19 mouse cellular contexts compared by ENCODE assay signal in genomic region chr16:19185434-19186256, GRCm38 (mm10).
DNase-seq lines count a peak whose midpoint lies in the region; TF ChIP-seq lines count a peak whose summit lies in the region.
"Had no signal": no experiment of that assay in that cellular context is flagged by ENCODE, and none has a peak within 500 bp of the region (broad histone marks: within the 10 kb centered on the region; RNA-seq: fewer than 3 reads in every experiment).

No protein-coding gene starts in this region.

- H3K27ac ChIP-seq in spleen, adult 2 months (ENCODE audit: insufficient read depth, low read length), result peak overlapping the region; percentile 77
- peak overlapping the region; percentile 95 for H3K27ac ChIP-seq in CH12.LX (ENCODE audit: insufficient read depth, low read depth)
- no peak overlapping the region for H3K27ac ChIP-seq in left cerebral cortex, adult 2 months
- H3K27ac ChIP-seq: embryonic facial prominence, embryonic 10.5 days; embryonic facial prominence, embryonic 12.5 days; forebrain, embryonic 13.5 days; forebrain, embryonic 15.5 days had no signal

- no peak overlapping the region for H3K4me3 ChIP-seq in spleen, adult 2 months (ENCODE audit: extremely low read depth, insufficient read depth, insufficient read length)
- no peak overlapping the region for H3K4me3 ChIP-seq in CH12.LX (replicated peaks in 1 of 3; ENCODE audit: low read depth in 2 of 3, low read length in 2 of 3, poor library complexity in 1 of 3)
- no peak overlapping the region for H3K4me3 ChIP-seq in left cerebral cortex, adult 2 months
- H3K4me3 ChIP-seq: embryonic facial prominence, embryonic 10.5 days; embryonic facial prominence, embryonic 12.5 days; forebrain, embryonic 13.5 days; forebrain, embryonic 15.5 days had no signal

- H3K9ac ChIP-seq in CH12.LX (ENCODE audit: insufficient read depth, low read depth), result peak overlapping the region; percentile 67
- H3K9ac ChIP-seq: embryonic facial prominence, embryonic 12.5 days; forebrain, embryonic 13.5 days; forebrain, embryonic 15.5 days; forebrain, postnatal 0 days had no signal

- no peaks in the 10 kb centered on the region for H3K36me3 ChIP-seq in spleen, adult 2 months (ENCODE audit: control insufficient read depth, insufficient read depth, low read length)
- H3K36me3 ChIP-seq in CH12.LX (replicated peaks in 1 of 2; ENCODE audit: control insufficient read depth in 1 of 2, insufficient read depth in 1 of 2, low read length in 1 of 2), result no peaks in the 10 kb centered on the region
- H3K36me3 ChIP-seq: embryonic facial prominence, embryonic 10.5 days; embryonic facial prominence, embryonic 12.5 days; forebrain, embryonic 15.5 days had no signal

- no peak; the same call in none of the 2 replicates for TF ChIP-seq RAD21 in CH12.LX (IDR thresholded peaks at IDR 0.05; ENCODE audit: low read depth, low read length)

- no peak for TF ChIP-seq POLR2A in spleen, adult 2 months (IDR thresholded peaks at IDR 0.05; ENCODE audit: low read depth, low read length)
- TF ChIP-seq POLR2A in CH12.LX (IDR thresholded peaks at IDR 0.05; ENCODE audit: low read depth, low read length), result peak; percentile 56

- in situ Hi-C loops in CH12.LX (cut with MboI; ENCODE audit: low pct_ligation_motif_present, low pct_unique_long_range_greater_than_20kb, low sequenced_read_pairs), result no loop called here

- TF ChIP-seq CTCF in spleen, adult 2 months (IDR thresholded peaks at IDR 0.05; ENCODE audit: extremely low read depth, insufficient read depth, insufficient read length, insufficient replicate concordance), result no peak
- TF ChIP-seq CTCF in CH12.LX (conservative IDR thresholded peaks at IDR 0.05 in 1 of 2, IDR thresholded peaks at IDR 0.05 in 1 of 2; ENCODE audit: low read depth in 2 of 2, low read length in 2 of 2), result no peak
- TF ChIP-seq CTCF in left cerebral cortex, adult 2 months (IDR thresholded peaks at IDR 0.05), result no peak

- H3K4me1 ChIP-seq in spleen, adult 2 months (ENCODE audit: control insufficient read depth, insufficient read depth, insufficient read length), result peaks cover 2% of the 10 kb centered on the region; the same call in 1 of the 2 replicates
- peaks cover 7 to 44% of the 10 kb centered on the region in 2 experiments; a peak in 3 of 4 replicates for H3K4me1 ChIP-seq in CH12.LX (ENCODE audit: control insufficient read depth in 1 of 2, insufficient read depth in 2 of 2)
- H3K4me1 ChIP-seq: embryonic facial prominence, embryonic 10.5 days; embryonic facial prominence, embryonic 12.5 days; forebrain, embryonic 13.5 days; forebrain, embryonic 15.5 days had no signal

- TF ChIP-seq EP300 in CH12.LX (IDR thresholded peaks at IDR 0.05; ENCODE audit: low read length), result peak; percentile 52; the same call in 1 of the 2 replicates

- dilution Hi-C loops in CH12.LX (cut with MboI; ENCODE audit: extremely low pct_ligation_motif_present, extremely low pct_unique_long_range_greater_than_20kb, low sequenced_read_pairs), result no loop called here

- H3K27me3 ChIP-seq in spleen, adult 2 months (ENCODE audit: control insufficient read depth, insufficient read depth, low read length), result no peaks in the 10 kb centered on the region
- H3K27me3 ChIP-seq in CH12.LX (replicated peaks), result no peaks in the 10 kb centered on the region
- H3K27me3 ChIP-seq: embryonic facial prominence, embryonic 12.5 days; forebrain, embryonic 13.5 days; forebrain, embryonic 15.5 days had no signal

- no peak for DNase-seq in spleen, adult 2 months (ENCODE audit: low read depth in 1 of 2, low spot score in 2 of 2)
- DNase-seq in spleen, adult 18-20 months, result no peak
- DNase-seq in A20 (ENCODE audit: low read depth, low spot score) (peak; percentile 50), CH12.LX (ENCODE audit: extremely low read depth) (peak; percentile 48)
- DNase-seq in right cerebral cortex, postnatal 25 days, result no peak
- DNase-seq in left cerebral cortex, adult 2 months (ENCODE audit: extremely low spot score in 1 of 2, low spot score in 2 of 2), result no peak
- DNase-seq: adrenal gland, adult 2 months; adrenal gland, postnatal 14 days; adrenal gland, postnatal 36 days; cerebellum, adult 11-12 months; cerebellum, adult 2 months; cerebellum, adult 9-10 months; cerebellum, postnatal 10 days; cerebellum, postnatal 25 days; forebrain, postnatal 0 days had no signal

- WGBS in spleen, adult 2 months, result 38% methylated on average over 2 of the region's 2 CpGs

- no peaks in the 10 kb centered on the region for H3K9me3 ChIP-seq in CH12.LX (replicated peaks; ENCODE audit: low read length)
- H3K9me3 ChIP-seq: embryonic facial prominence, embryonic 10.5 days; embryonic facial prominence, embryonic 12.5 days; forebrain, embryonic 13.5 days; forebrain, embryonic 15.5 days had no signal

- intact Hi-C loops in left cerebral cortex, adult 2 months (cut with DNase I), result no loop called here

- peak overlapping the region; percentile 94 for H3K4me2 ChIP-seq in CH12.LX (ENCODE audit: insufficient read depth, low read depth, poor library complexity, severe bottlenecking)
- H3K4me2 ChIP-seq: embryonic facial prominence, embryonic 12.5 days; forebrain, embryonic 13.5 days; forebrain, embryonic 15.5 days had no signal

- no peaks in the 10 kb centered on the region for H3K79me2 ChIP-seq in CH12.LX (replicated peaks; ENCODE audit: control insufficient read depth, extremely low read depth, insufficient read depth, poor library complexity, severe bottlenecking)

TF ChIP-seq in CH12.LX, 34 proteins besides CTCF, POLR2A, EP300 and RAD21:
- TF ChIP-seq MYC (IDR thresholded peaks at IDR 0.05; ENCODE audit: low read depth, low read length) (no peak), UBTF (IDR thresholded peaks at IDR 0.05; ENCODE audit: low read depth, low read length) (no peak), NRF1 (IDR thresholded peaks at IDR 0.05; ENCODE audit: low read depth, low read length) (no peak), ZMIZ1 (IDR thresholded peaks at IDR 0.05; ENCODE audit: low read depth, low read length) (peak; percentile 52), MEF2A (IDR thresholded peaks at IDR 0.05; ENCODE audit: borderline replicate concordance, low read depth, low read length) (peak; percentile 72), BHLHE40 (IDR thresholded peaks at IDR 0.05; ENCODE audit: low read depth, low read length) (peak; percentile 55), NELFE (IDR thresholded peaks at IDR 0.05; ENCODE audit: low read depth, low read length) (no peak), ZC3H11A (IDR thresholded peaks at IDR 0.05; ENCODE audit: low read depth, low read length) (no peak), PAX5 (IDR thresholded peaks at IDR 0.05; ENCODE audit: low read length) (no peak), GABPA (IDR thresholded peaks at IDR 0.05; ENCODE audit: insufficient replicate concordance, low read depth, low read length) (no peak), E2F4 (IDR thresholded peaks at IDR 0.05; ENCODE audit: insufficient replicate concordance, low read depth, low read length) (no peak), POLR2AphosphoS2 (IDR thresholded peaks at IDR 0.05; ENCODE audit: low read depth, low read length) (0 out of 2 replicates have a peak, but pooled peaks have one; percentile 21), MAFK (IDR thresholded peaks at IDR 0.05; ENCODE audit: insufficient replicate concordance, low read length) (peak; percentile 60; the same call in 1 of the 2 replicates), ETS1 (conservative IDR thresholded peaks at IDR 0.05; ENCODE audit: low read depth, low read length) (peak; percentile 80), USF1 (IDR thresholded peaks at IDR 0.05; ENCODE audit: low read depth, low read length) (no peak), ELF1 (IDR thresholded peaks at IDR 0.05; ENCODE audit: low read depth, low read length) (peak; percentile 61), TBP (conservative IDR thresholded peaks at IDR 0.05; ENCODE audit: low read depth, low read length) (peak; percentile 90), JUND (conservative IDR thresholded peaks at IDR 0.05; ENCODE audit: low read depth, low read length) (no peak; the same call in 1 of the 2 replicates), MAX (IDR thresholded peaks at IDR 0.05; ENCODE audit: low read length) (no peak), ZNF384 (IDR thresholded peaks at IDR 0.05; ENCODE audit: low read depth, low read length) (no peak; the same call in 1 of the 2 replicates), KAT2A (IDR thresholded peaks at IDR 0.05; ENCODE audit: insufficient replicate concordance, low read length) (0 out of 2 replicates have a peak, but pooled peaks have one; percentile 63), TCF12 (IDR thresholded peaks at IDR 0.05; ENCODE audit: low read depth, low read length) (peak; percentile 90), HCFC1 (IDR thresholded peaks at IDR 0.05; ENCODE audit: low read depth, low read length) (0 out of 2 replicates have a peak, but pooled peaks have one; percentile 18), SMC3 (IDR thresholded peaks at IDR 0.05; ENCODE audit: low read depth, low read length) (no peak; the same call in 1 of the 2 replicates), CHD1 (IDR thresholded peaks at IDR 0.05; ENCODE audit: low read depth, low read length) (no peak; the same call in none of the 2 replicates), SIN3A (IDR thresholded peaks at IDR 0.05; ENCODE audit: low read length) (no peak), JUN (IDR thresholded peaks at IDR 0.05; ENCODE audit: insufficient read depth, low read depth, low read length) (no peak), MXI1 (IDR thresholded peaks at IDR 0.05; ENCODE audit: low read depth, low read length) (no peak), MAZ (IDR thresholded peaks at IDR 0.05; ENCODE audit: low read depth, low read length) (peak; percentile 97), CHD2 (IDR thresholded peaks at IDR 0.05; ENCODE audit: low read length) (peak; percentile 76; the same call in 1 of the 2 replicates), ZKSCAN1 (IDR thresholded peaks at IDR 0.05; ENCODE audit: borderline replicate concordance, low read depth, low read length) (no peak), RCOR1 (conservative IDR thresholded peaks at IDR 0.05; ENCODE audit: low read depth, low read length) (peak; percentile 70), USF2 (conservative IDR thresholded peaks at IDR 0.05; ENCODE audit: low read depth, low read length) (no peak), IRF4 (IDR thresholded peaks at IDR 0.05; ENCODE audit: low read depth, low read length) (peak; percentile 78)

Comparison
In these comparisons a context has a peak if more than half of its experiments do, and no peak if none do; other contexts are left out.
1. DNase-seq: peak in A20 (single experiment) and CH12.LX (single experiment); none in spleen, adult 2 months (0 of 2), spleen, adult 18-20 months (0 of 2), right cerebral cortex, postnatal 25 days (single experiment) and left cerebral cortex, adult 2 months (0 of 2).